Mouse (Mus musculus): ENCODE data around the gene Tnrc6b.

DNA sequence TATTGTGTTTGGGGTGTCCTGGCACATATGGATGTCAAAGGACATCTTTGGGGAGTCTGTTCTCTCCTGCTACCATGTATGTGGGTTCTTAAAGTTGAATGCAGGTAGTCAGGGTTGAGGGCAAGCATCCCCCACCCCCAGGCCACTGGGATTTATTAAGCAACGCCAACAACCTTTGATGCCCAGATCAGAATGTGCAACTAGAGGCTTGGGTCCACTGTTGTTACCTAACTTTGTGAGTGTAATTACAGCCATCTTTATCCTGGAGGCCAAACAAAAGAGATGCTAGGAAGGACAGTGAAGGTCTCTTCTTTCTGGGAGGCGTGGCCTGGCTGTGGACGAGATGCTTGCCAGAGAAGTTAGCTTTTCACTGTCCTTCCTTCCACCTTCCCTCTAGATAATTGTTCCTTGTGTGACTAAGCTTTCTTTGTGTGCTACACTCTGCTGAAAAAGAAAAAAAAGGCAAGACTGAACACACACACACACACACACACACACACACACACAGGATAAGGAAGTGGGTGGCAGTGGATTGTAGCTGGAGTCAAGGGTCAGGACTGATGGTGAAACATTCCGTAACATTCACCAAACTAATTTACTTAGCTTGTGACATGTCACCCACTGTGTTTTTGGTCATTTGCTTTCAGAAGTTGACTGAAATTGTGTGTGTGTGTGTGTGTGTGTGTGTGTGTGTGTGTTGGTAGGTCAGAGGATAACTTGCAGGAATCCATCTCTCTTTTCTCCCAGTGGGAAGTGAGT is 37.6 kb upstream of the Tnrc6b start:
- TF ChIP-seq CTCF (IDR thresholded peaks at IDR 0.05; ENCODE audit: low read depth, low read length), result no peak
- TF ChIP-seq POLR2A (IDR thresholded peaks at IDR 0.05; ENCODE audit: extremely low read depth, insufficient read depth, low read length), result no peak
